Mouse (Mus musculus) cerebellum, adult 2 months (tissue): ENCODE measurements around the gene Abca12. TPM values are rescaled to one million over a fixed set of nuclear protein-coding genes. Genes with fewer than 3 reads are reported as not detected.

Source experiments
- DNase-seq, 2 experiments: peaks; one replicate each; pipeline ENCODE4 v3.0.0; 2021
- H3K27ac ChIP-seq: fragments of 200-500 bp; 2 replicates; pipeline ENCODE4 v1.5.1; 2012; ENCODE audit warnings: low read length, control low read depth, inconsistent platforms; ENCODE audit not compliant: insufficient read depth
- H3K27me3 ChIP-seq: fragments of 200-500 bp; 2 replicates; pipeline ENCODE4 v1.6.1; 2012; ENCODE audit warnings: inconsistent platforms, mild to moderate bottlenecking, low read length, moderate library complexity; ENCODE audit not compliant: control insufficient read depth, insufficient read depth
- H3K4me1 ChIP-seq: fragments of 200-500 bp; 2 replicates; pipeline ENCODE4 v1.6.1; 2011; ENCODE audit warnings: low read length; ENCODE audit not compliant: control insufficient read depth, insufficient read depth
- H3K4me3 ChIP-seq: fragments of 200-500 bp; replicated peaks from 2 replicates; pipeline ENCODE3; 2011; ENCODE audit warnings: mild to moderate bottlenecking, low read depth, low read length, control low read depth; ENCODE audit not compliant: insufficient read depth
- CTCF ChIP-seq: fragments of 200-500 bp; IDR thresholded peaks from 2 replicates; pipeline ENCODE4 v1.5.1; 2011; ENCODE audit warnings: low read depth, mild to moderate bottlenecking, control low read depth, low read length, moderate library complexity, borderline replicate concordance; ENCODE audit not compliant: insufficient read depth
- POLR2A ChIP-seq: fragments of 200-500 bp; IDR thresholded peaks from 2 replicates; pipeline ENCODE4 v1.6.1; 2011; ENCODE audit warnings: low read length, control low read depth, borderline replicate concordance; ENCODE audit not compliant: insufficient read depth
- WGBS: fragments of 180-500 bp; shearing (Covaris S2); methylation state at CpG from one replicate; pipeline ENCODE4 v1.1.7; 2018; 5-methylcytosine and 5-hydroxymethylcytosine counted together
- polyA plus RNA-seq: library from polyadenylated mRNA; depleted of rRNA; stranded (reverse); fragments of >200 nt; gene quantifications from 2 replicates; pipeline ENCODE4 v1.2.3, GENCODE M21; 2012

Gene Abca12
- polyA plus RNA-seq, 1 experiment: 0.02 TPM

- TF ChIP-seq CTCF (no peak), POLR2A (no peak)
Measured at GRCm38 (mm10) chr1:71407711-71408110, 7.0 kb downstream of the Abca12 start.

GRCm38 (mm10) chr1:71397635-71398034, 17.1 kb downstream of the Abca12 start:
- Histone ChIP-seq H3K4me1 (no peaks in the 10 kb centered on the region), H3K27me3 (no peaks in the 10 kb centered on the region), H3K27ac (no peak overlapping the region), H3K4me3 (no peak overlapping the region)
- no peak for DNase-seq
- TF ChIP-seq CTCF (no peak), POLR2A (no peak)
- 83% methylated on average over 3 of the region's 3 CpGs for WGBS

More at GRCm38 (mm10) chr1:71407711-71408110, 7.0 kb downstream of the Abca12 start:
- no peak overlapping the region for H3K4me3 ChIP-seq
- no peaks in the 10 kb centered on the region for H3K4me1 ChIP-seq
- 84% methylated on average over 7 of the region's 7 CpGs for WGBS
- no peak overlapping the region for H3K27ac ChIP-seq
- H3K27me3 ChIP-seq: no peaks in the 10 kb centered on the region
- DNase-seq: no peak

GRCm38 (mm10) chr1:71396105-71396504, 18.6 kb downstream of the Abca12 start:
- WGBS: 86% methylated on average over 5 of the region's 5 CpGs
- H3K4me3 ChIP-seq: no peak overlapping the region
- H3K4me1 ChIP-seq: no peaks in the 10 kb centered on the region
- DNase-seq: no peak
- no peaks in the 10 kb centered on the region for H3K27me3 ChIP-seq
- H3K27ac ChIP-seq: no peak overlapping the region
- TF ChIP-seq POLR2A: no peak
- TF ChIP-seq CTCF: no peak

GRCm38 (mm10) chr1:71394177-71394576, 20.5 kb downstream of the Abca12 start:
- DNase-seq: no peak
- no peaks in the 10 kb centered on the region for H3K4me1 ChIP-seq
- TF ChIP-seq POLR2A (no peak), CTCF (no peak)
- no peaks in the 10 kb centered on the region for H3K27me3 ChIP-seq
- H3K4me3 ChIP-seq: no peak overlapping the region
- no peak overlapping the region for H3K27ac ChIP-seq
- WGBS: 58% methylated on average over 2 of the region's 2 CpGs

GRCm38 (mm10) chr1:71393489-71393888, 21.2 kb downstream of the Abca12 start:
- 57% methylated on average over 8 of the region's 8 CpGs for WGBS
- no peak overlapping the region for H3K4me3 ChIP-seq
- H3K27ac ChIP-seq: no peak overlapping the region
- no peak for DNase-seq
- TF ChIP-seq POLR2A: no peak
- no peak for TF ChIP-seq CTCF
- H3K4me1 ChIP-seq: no peaks in the 10 kb centered on the region
- H3K27me3 ChIP-seq: no peaks in the 10 kb centered on the region

- TF ChIP-seq POLR2A (no peak), CTCF (no peak)
- Histone ChIP-seq H3K4me3 (no peak overlapping the region), H3K4me1 (no peaks in the 10 kb centered on the region), H3K27ac (no peak overlapping the region), H3K27me3 (no peaks in the 10 kb centered on the region)
- no peak for DNase-seq
- WGBS: 79% methylated on average over 2 of the region's 2 CpGs
Measured at GRCm38 (mm10) chr1:71392463-71392862, 22.2 kb downstream of the Abca12 start.

- 92% methylated on average over 8 of the region's 8 CpGs for WGBS
Measured at GRCm38 (mm10) chr1:71386593-71386992, 28.1 kb downstream of the Abca12 start.

GRCm38 (mm10) chr1:71384098-71384497, 30.6 kb downstream of the Abca12 start:
- Histone ChIP-seq H3K4me3 (no peak overlapping the region), H3K27me3 (no peaks in the 10 kb centered on the region; the same call in 1 of the 2 replicates), H3K27ac (no peak overlapping the region), H3K4me1 (no peaks in the 10 kb centered on the region)
- TF ChIP-seq POLR2A: no peak
- TF ChIP-seq CTCF: no peak
- no peak for DNase-seq
- 90% methylated on average over 1 of the region's 1 CpGs for WGBS

More at GRCm38 (mm10) chr1:71386593-71386992, 28.1 kb downstream of the Abca12 start:
- Histone ChIP-seq H3K4me3 (no peak overlapping the region), H3K4me1 (no peaks in the 10 kb centered on the region), H3K27ac (no peak overlapping the region), H3K27me3 (no peaks in the 10 kb centered on the region)
- no peak for DNase-seq
- TF ChIP-seq POLR2A (no peak), CTCF (no peak)
